Mouse (Mus musculus) lung, postnatal 14 days (tissue): ENCODE measurements around the gene Nxn.

Source experiments
- DNase-seq: peaks from one replicate; pipeline ENCODE4 v3.0.0; 2021

Gene Nxn

GRCm38 (mm10) chr11:76399587-76400330, 819 bp upstream of the Nxn start:
- DNase-seq: peak; percentile 37

- no peak for DNase-seq
These were observed 585 bp downstream of the Nxn start for GRCm38 (mm10) chr11:76398312-76398797.

DNA sequence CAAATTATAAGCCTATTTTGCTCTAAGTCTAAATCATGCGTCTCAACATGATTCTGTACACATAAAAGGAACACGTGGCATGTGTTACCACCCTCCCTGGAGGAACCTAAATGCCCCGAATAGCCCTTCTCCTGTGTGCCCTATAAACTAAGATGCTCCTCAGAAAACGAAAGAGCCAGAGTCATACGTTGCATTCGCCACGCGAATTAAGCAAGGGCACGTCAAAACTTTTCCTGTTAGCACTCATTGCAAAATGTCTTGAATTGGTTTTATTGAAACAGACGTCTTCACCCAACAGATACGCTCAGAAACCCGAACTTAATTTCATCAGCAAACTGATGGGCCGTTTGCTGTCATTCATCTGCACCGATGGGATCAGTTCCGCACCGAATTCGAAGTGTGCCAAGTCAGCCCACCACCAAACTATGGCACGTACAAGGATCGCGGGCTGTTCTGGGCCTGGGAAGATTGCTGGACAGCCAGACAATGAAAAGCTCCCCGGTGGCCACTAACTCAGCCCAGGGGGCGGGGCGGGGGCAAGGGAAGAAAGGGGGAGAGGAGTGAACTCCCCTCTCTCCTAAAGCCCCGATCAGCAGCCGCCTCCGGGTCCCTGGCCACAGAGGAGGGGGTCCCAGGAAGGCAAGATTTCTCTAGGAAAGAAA, 1.2 kb downstream of the Nxn start:
- DNase-seq: no peak

DNA sequence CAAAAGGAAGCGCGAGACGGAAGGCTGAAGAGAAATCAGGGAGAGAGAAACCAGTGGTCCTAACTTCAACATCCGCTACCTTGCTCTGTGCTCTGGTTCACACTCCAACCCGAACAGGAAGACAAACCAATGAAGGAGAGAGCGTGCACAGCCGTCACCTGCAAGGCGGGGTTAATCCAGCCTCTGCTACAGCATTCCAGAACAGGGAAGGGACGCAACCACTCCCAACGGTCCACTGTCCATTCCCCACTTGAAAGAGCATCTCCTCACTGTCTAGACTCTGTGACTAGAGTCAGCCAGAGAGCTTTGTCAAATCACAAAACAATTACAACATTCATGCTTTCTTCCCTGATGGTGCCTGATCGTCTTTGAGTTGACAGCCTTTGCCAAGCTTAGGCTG, 5.9 kb downstream of the Nxn start:
- no peak for DNase-seq

DNA sequence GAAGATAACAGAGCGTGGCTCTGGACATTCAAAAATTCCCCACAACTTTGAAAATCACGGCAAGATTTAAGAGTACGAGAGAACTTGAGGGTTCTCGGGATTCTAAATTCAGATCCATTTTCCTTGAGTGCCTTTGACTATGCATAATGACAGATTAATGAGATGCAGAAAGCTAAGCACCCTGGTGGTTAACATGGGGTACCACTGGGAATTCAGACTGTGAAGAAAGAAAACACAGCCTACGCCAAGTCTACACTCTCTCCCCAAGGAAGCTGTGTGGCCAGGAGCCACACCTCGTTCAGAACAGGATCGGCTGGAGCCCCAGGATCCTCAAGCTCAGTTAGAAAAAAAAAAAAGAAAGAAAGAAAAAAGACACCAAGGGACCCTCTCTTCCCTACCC, 6.4 kb downstream of the Nxn start:
- no peak for DNase-seq

DNA sequence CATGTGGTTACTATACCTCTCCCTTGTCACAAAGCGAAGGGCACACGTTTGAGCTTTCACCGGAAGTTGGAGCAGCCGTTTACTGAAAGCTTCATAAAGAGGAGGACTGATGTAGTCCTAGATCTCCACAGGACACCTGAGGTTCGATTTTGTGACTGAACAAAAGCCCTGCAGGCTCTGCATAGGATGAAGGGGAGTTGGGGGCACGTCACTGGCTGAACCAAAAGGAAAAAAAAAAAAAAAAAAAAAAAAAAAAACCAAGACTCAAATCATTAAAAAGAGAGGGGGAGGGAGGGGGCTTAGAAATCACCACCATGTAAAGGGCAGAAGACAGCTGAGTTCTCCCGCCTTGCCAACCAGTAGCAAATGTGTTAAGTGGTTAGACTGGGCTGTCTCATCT, 10.2 kb downstream of the Nxn start:
- no peak for DNase-seq

DNA sequence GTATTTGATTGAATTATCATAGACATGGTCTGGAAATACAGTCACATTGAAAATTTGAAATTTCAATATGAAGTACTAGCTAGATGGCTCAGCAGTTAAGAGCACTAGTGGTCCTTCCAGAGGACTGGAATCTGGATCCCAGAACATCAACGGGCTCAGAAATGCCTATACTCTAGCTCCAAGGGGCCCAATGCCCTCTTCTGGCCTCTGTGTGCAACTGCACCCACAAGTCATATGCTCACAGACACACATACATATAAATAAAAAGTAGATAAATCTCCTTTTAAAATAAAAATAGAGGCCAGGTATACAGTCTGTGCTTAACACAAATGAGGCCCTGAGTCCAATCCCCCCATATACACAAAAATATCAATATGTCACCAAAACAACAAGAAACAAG, 11.8 kb downstream of the Nxn start:
- no peak for DNase-seq

DNA sequence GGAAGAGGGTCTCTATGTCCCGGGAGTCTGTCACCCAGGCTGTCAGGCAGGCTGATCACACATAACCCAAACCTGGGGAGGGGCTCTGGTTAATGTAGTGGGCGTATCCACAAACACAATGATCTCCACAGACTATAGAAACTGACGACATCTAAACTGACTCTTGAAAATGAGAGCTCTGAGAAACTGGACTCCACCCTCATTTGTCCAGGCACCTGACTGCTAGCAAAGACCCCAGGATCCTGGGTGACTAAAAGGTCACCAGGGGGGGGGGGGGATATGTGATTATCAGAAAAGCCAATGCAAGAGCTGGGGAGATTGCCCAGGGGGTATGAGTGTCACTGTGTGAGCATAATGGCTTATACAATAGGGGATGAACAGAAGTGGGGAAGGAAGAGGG, 13.2 kb downstream of the Nxn start:
- DNase-seq: no peak

- no peak for DNase-seq
These were observed 13.9 kb downstream of the Nxn start for GRCm38 (mm10) chr11:76385017-76385416.

GRCm38 (mm10) chr11:76384307-76384706, 14.6 kb downstream of the Nxn start:
- DNase-seq: no peak

GRCm38 (mm10) chr11:76382711-76383324, 16.1 kb downstream of the Nxn start:
- no peak for DNase-seq

- no peak for DNase-seq
These were observed 17.6 kb downstream of the Nxn start for GRCm38 (mm10) chr11:76381201-76381885.

DNA sequence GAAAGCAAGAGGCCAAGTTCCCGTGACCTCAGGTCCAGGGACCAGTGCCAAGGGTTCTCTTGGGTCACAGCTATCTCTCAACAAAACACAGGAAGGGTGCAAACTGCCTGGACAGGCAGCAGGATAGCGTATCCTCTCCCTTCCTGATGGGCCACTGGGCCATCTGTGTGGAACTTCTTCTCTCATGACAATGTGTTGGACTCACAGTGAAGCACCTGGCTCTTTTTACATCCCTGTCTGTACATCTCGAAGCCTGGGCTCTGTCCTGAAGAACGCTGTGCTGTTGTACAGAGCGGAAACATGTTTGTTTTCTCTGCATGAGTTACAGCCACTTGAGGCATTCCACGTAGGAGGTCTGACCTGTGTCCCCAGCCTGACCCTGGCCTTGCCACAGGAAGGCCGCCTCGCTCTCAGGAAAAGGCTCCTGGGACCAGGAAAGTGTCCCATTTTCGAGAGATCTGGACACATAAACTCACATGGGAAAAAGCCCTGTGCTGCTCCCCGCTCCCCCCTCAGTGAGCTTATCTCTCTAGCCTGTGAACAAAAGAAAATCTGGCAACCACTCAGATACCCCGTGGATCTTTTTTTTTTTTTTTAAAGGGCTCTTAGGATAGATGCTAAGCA, 18.9 kb downstream of the Nxn start:
- DNase-seq: no peak

- no peak for DNase-seq
These were observed 22.5 kb downstream of the Nxn start for GRCm38 (mm10) chr11:76376425-76376824.

DNA sequence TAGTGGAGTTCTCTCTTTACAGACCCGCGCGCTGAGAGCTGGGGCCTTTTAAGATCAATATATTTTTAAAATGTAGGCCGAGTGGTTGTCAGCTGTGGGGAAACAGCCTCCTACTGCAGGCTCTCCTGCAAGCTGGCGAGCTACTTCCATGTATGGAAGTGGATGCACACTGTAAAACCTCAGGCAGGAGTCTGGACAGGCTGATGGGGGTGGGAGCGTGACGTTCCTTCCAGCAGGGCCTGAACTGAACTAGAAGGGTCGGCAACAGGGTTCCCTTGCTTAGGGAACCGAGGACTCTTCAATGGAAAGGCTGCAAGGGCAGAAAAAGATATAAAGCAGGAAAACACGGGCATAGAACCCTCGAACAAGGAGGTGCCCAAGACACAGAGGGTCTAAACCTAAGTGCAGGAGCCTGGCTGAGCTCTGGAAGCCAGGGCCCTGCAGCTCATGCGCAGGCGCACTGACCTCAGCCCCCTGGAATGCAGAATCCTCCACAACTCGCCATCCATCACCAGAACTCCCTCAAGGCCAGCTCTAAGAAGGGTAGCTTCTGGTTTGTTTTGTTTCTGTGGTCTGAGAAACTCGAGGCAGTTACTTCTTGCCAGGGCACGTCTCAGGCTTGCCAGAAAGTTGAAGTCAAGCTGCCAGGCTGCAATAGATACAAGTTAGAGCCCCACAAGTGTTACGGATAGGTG, 24.3 kb downstream of the Nxn start:
- DNase-seq: peak; percentile 75

DNA sequence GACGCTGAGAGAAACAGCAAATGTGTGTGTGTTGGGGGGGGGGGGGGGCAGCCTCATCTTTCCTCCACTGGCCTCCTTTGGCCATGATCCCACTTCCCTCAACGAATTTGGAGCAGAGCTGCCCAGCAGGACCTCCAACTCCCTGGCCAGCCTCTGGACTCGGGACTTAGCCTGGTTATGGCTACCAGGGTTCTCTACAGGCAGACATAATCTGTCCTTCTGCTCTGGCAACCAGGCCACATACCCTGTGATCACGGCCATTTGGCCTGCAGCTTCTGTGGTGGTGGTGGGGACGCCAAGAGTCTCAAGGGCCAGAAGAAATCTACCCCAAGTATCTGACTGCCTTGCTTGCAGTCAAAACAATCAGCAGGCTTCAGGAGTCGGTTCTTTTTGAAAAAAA, 26.4 kb downstream of the Nxn start:
- no peak for DNase-seq

DNA sequence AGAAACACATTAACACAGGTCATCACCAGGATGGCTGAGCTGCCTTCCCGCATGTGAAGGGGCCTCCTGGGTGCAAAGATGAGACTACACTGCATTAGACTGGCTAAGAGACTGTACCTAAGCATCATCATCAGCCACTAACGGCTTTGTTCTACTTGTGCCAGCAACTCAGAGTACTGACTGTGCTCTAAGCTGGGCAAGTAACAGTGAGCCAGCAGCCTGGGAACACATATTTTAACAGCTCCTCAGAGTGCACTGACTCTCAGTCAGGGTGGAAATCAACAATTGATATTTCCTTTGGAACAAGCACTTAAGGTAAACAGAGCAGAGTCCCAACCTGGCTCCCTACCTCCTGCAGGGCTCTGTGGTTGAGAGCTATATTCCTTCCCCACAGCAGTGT, 26.8 kb downstream of the Nxn start:
- no peak for DNase-seq

DNA sequence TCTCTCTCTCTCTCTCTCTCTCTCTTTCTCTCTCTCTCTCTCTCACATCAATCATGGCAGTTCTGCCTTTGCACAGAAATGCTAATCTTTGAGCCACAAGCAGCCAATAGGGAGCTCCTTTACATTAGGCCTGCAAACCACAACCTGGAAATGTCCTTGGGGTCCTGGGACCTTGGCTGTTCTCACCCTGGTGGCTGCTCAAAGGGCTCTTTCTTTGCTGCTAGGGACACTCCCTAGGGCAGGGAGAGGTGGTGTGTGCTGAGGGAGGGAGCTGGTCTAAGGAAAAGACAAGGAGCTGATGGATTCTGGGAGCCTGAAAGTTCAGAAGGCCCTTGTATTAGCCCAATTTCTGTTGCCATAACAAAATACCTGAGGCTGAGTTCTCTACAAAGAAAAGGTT, 28.4 kb downstream of the Nxn start:
- no peak for DNase-seq

- DNase-seq: no peak
These were observed 32.2 kb downstream of the Nxn start for GRCm38 (mm10) chr11:76366720-76367119.

DNA sequence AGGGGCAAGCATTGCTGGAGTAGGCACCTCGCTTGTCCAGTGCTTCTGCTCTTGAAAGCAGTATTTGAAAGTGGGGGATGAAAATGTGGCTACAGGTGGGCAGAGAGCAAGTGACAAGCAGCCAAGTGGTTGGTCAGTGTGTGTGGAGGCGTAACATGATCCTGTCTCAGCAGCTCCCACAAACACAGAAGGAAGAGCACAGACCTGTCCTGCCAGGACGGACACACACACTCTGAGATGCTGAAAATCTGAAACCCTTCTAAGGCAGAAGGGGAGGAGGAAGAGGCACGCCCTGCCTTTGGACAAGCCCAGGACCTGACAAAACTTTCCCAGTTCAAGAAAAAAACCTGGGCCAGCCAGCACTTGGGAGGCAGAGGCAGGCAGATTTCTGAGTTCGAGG, 34.9 kb downstream of the Nxn start:
- DNase-seq: no peak

DNA sequence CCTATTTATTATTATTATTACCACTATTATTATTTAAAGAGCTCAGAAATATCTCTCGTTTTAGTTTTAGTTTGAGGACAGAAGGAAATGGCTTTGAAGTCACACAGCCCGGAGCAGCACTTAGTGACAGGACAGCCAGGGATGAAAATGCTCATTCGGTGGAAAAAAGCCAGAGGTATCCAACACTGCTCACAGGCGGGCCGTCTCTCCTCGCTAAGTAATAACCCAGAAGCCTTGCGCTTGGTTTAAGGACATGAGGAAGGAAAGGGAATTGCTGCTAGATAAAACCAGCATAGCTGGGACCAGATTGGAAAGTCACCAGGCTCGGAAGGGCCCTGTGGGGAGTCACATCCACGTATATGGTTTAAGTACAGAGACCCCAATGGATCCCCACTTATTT, 35.3 kb downstream of the Nxn start:
- no peak for DNase-seq

DNA sequence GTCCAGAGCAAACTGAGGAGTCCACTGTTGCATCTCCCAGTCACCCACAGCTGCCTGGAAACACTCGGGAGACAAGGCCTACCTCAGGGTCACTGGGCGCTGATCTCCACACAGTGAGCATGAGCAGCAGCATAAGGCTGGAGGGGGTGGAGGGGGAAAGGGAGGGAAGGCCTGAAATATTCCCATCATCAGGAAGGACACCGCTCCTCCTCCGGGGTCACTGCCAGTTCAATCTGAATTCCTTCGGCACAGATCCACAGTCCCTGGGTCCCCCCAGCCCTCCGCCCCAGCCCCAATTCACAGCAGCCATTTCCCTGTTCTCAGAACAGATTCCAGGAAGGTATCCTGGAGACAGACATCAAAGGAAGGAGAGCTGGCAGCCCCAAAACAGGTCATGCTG, 35.8 kb downstream of the Nxn start:
- DNase-seq: no peak

DNA sequence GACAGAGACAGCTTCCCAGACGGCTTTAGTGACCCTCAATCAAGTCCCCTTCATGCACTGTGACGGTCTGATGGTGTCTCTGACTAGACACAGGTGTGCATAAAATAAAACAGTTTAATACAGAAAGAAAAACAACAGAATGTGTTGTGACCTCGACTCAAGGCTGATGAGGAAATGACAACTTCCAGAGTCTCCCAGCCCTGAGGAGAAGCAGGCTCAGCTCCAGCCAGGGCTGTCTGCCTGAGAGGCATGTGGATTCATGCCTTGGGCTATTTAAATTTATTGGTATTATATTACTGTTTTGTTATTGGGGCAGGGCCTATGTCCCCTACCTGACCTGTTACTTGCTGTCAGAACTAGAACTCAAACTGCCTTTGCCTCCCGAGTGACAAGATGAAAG, 37.5 kb downstream of the Nxn start:
- no peak for DNase-seq
